Mouse (Mus musculus): ENCODE measurements around the gene Unc13b. TPM values are rescaled to one million over a fixed set of nuclear protein-coding genes. Genes with fewer than 3 reads are reported as not detected.
A peak's percentile ranks its signal among the peaks of the same experiment; 100 is the strongest.

Gene Unc13b
- polyA plus RNA-seq (2015; fragmentation: Nextera tagmentation; extraction: Ambion mirVana), result 15.1 and 15.2 TPM in 2 replicates

GRCm38 (mm10) chr4:43058753-43059654, at the start of gene Unc13b:
Gene Unc13b (plus strand): TSS chr4:43058953.
- Histone ChIP-seq H3K4me2 (peak within 1 kb of the TSS; percentile 75), H3K9me3 (replicated peaks) (no peaks in the 10 kb centered on the region), H3K4me1 (peaks cover 21% of the 10 kb centered on the region), H3K36me3 (ENCODE audit: poor library complexity, severe bottlenecking) (no peaks in the 10 kb centered on the region), H3K27me3 (no peaks in the 10 kb centered on the region), H3K4me3 (peak within 1 kb of the TSS; percentile 79), H3K9ac (peak within 1 kb of the TSS; percentile 84), H3K27ac (peak within 1 kb of the TSS; percentile 85)
- ATAC-seq, result peak; percentile 99
- WGBS, result under 1% methylated on average over 76 of the region's 90 CpGs

GRCm38 (mm10) chr4:43010161-43011038, 48.4 kb upstream of the Unc13b start, which contains the start of gene Fancg:
Gene Fancg (minus strand): TSS chr4:43010506.
- Histone ChIP-seq H3K27me3 (no peaks in the 10 kb centered on the region), H3K36me3 (ENCODE audit: poor library complexity, severe bottlenecking) (peaks cover 11% of the 10 kb centered on the region; the same call in 1 of the 2 replicates), H3K9ac (peak within 1 kb of the TSS; percentile 75), H3K4me3 (peak within 1 kb of the TSS; percentile 66), H3K4me1 (peaks cover 14% of the 10 kb centered on the region), H3K4me2 (peak within 1 kb of the TSS; percentile 85), H3K9me3 (replicated peaks) (no peaks in the 10 kb centered on the region), H3K27ac (peak within 1 kb of the TSS; percentile 59; the same call in 1 of the 2 replicates)
- ATAC-seq, result peak; percentile 95
- WGBS, result under 1% methylated on average over 37 of the region's 37 CpGs

GRCm38 (mm10) chr4:43012091-43012490, 46.7 kb upstream of the Unc13b start:
- no peak for ATAC-seq
- H3K9ac ChIP-seq, result no peak overlapping the region
- no peaks in the 10 kb centered on the region for H3K9me3 ChIP-seq (replicated peaks)
- H3K4me1 ChIP-seq, result peaks cover 14% of the 10 kb centered on the region
- 97% methylated on average over 1 of the region's 1 CpGs for WGBS
- no peaks in the 10 kb centered on the region for H3K27me3 ChIP-seq
- no peak overlapping the region for H3K4me2 ChIP-seq
- no peak overlapping the region for H3K27ac ChIP-seq
- H3K36me3 ChIP-seq (ENCODE audit: poor library complexity, severe bottlenecking), result peaks cover 9% of the 10 kb centered on the region
- H3K4me3 ChIP-seq, result no peak overlapping the region

GRCm38 (mm10) chr4:43018156-43018555, 40.6 kb upstream of the Unc13b start:
- no peaks in the 10 kb centered on the region for H3K9me3 ChIP-seq (replicated peaks)
- no peak for ATAC-seq
- no peak overlapping the region for H3K27ac ChIP-seq
- no peaks in the 10 kb centered on the region for H3K27me3 ChIP-seq
- H3K4me2 ChIP-seq, result no peak overlapping the region
- H3K9ac ChIP-seq, result no peak overlapping the region
- H3K4me1 ChIP-seq, result no peaks in the 10 kb centered on the region
- peaks cover 66% of the 10 kb centered on the region for H3K36me3 ChIP-seq (ENCODE audit: poor library complexity, severe bottlenecking)
- WGBS, result 95% methylated on average over 4 of the region's 4 CpGs
- no peak overlapping the region for H3K4me3 ChIP-seq

DNA sequence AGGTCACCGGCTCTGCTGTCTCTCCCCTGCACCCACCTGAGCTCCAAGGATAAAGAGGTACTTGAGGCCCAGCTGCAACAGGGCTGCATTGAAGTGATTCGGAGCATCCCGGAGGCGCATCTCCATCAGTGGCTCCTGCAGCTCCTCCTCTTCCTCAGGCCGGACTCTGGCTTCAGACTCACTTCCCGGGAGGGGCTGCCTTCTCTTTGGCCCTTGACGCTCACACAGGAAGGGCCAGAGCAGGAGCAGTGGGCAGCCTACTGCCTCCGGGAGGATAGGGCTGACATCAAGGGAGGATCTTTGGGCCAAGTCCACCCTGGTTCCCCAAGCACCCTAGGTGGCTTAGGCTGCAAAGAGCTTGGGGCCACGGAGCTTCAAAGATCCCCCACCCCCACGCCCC, 39.6 kb upstream of the Unc13b start:
- ATAC-seq, result no peak
- Histone ChIP-seq H3K36me3 (ENCODE audit: poor library complexity, severe bottlenecking) (peaks cover 71% of the 10 kb centered on the region), H3K27me3 (no peaks in the 10 kb centered on the region), H3K27ac (no peak overlapping the region), H3K4me2 (no peak overlapping the region), H3K9me3 (replicated peaks) (no peaks in the 10 kb centered on the region), H3K4me3 (no peak overlapping the region), H3K4me1 (peaks cover 5% of the 10 kb centered on the region), H3K9ac (no peak overlapping the region)
- WGBS, result 93% methylated on average over 10 of the region's 10 CpGs

- no peak for ATAC-seq
- Histone ChIP-seq H3K36me3 (ENCODE audit: poor library complexity, severe bottlenecking) (peaks cover 71% of the 10 kb centered on the region), H3K4me1 (peaks cover 12% of the 10 kb centered on the region), H3K27ac (no peak overlapping the region), H3K9me3 (replicated peaks) (no peaks in the 10 kb centered on the region), H3K4me3 (no peak overlapping the region), H3K27me3 (no peaks in the 10 kb centered on the region), H3K4me2 (no peak overlapping the region), H3K9ac (no peak overlapping the region)
- WGBS, result 94% methylated on average over 23 of the region's 23 CpGs
These were observed 38.9 kb upstream of the Unc13b start for GRCm38 (mm10) chr4:43019641-43020465.

DNA sequence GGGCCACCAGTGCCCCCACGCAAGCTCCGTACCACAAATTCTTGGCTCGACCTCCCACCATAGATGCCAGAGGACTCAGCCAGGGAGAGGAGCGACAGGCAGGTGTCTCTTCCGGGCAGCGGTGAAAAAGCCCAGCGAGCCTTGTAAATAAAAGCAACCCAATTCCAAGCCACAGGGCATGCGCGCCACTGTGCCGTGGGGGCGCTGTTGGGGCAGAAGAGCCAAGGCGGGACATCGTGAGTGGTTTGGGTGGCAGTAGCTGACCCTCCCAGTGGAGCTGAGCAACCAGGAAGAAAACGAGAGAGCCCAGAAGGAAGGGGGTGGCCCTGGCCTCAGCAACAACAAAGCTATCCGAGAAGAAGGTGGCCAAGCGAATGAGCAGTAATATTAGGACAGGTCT, 37.9 kb upstream of the Unc13b start:
- Histone ChIP-seq H3K9ac (no peak overlapping the region), H3K4me2 (no peak overlapping the region), H3K4me3 (no peak overlapping the region), H3K4me1 (peaks cover 17% of the 10 kb centered on the region), H3K27me3 (no peaks in the 10 kb centered on the region), H3K9me3 (replicated peaks) (no peaks in the 10 kb centered on the region), H3K27ac (no peak overlapping the region), H3K36me3 (ENCODE audit: poor library complexity, severe bottlenecking) (peaks cover 71% of the 10 kb centered on the region)
- 84% methylated on average over 16 of the region's 16 CpGs for WGBS
- no peak for ATAC-seq

- no peak for ATAC-seq
- H3K9me3 ChIP-seq (replicated peaks), result no peaks in the 10 kb centered on the region
- H3K27ac ChIP-seq, result no peak overlapping the region
- H3K4me1 ChIP-seq, result peaks cover 17% of the 10 kb centered on the region
- no peak overlapping the region for H3K4me2 ChIP-seq
- H3K4me3 ChIP-seq, result no peak overlapping the region
- no peaks in the 10 kb centered on the region for H3K27me3 ChIP-seq
- peaks cover 71% of the 10 kb centered on the region for H3K36me3 ChIP-seq (ENCODE audit: poor library complexity, severe bottlenecking)
- no peak overlapping the region for H3K9ac ChIP-seq
- 68% methylated on average over 17 of the region's 17 CpGs for WGBS
These were observed 37.4 kb upstream of the Unc13b start for GRCm38 (mm10) chr4:43021341-43021740.

GRCm38 (mm10) chr4:43024673-43025072, 34.1 kb upstream of the Unc13b start:
- WGBS, result 81% methylated on average over 14 of the region's 14 CpGs
- ATAC-seq, result no peak

GRCm38 (mm10) chr4:43025084-43025960, 33.4 kb upstream of the Unc13b start, which contains the start of gene Pigo:
Gene Pigo (minus strand): TSS chr4:43025819.
- peak within 1 kb of the TSS; percentile 76 for H3K4me2 ChIP-seq
- ATAC-seq, result peak; percentile 95
- H3K9me3 ChIP-seq (replicated peaks), result no peaks in the 10 kb centered on the region
- H3K4me3 ChIP-seq, result peak within 1 kb of the TSS; percentile 65
- WGBS, result 9% methylated on average over 42 of the region's 42 CpGs
- H3K9ac ChIP-seq, result peak within 1 kb of the TSS; percentile 70
- H3K27ac ChIP-seq, result peak within 1 kb of the TSS; percentile 93
- H3K36me3 ChIP-seq (ENCODE audit: poor library complexity, severe bottlenecking), result peaks cover 68% of the 10 kb centered on the region
- H3K4me1 ChIP-seq, result peaks cover 25% of the 10 kb centered on the region
- no peaks in the 10 kb centered on the region for H3K27me3 ChIP-seq

More at GRCm38 (mm10) chr4:43024673-43025072, 34.1 kb upstream of the Unc13b start:
- Histone ChIP-seq H3K4me2 (peak overlapping the region; percentile 76), H3K27me3 (no peaks in the 10 kb centered on the region), H3K9ac (peak overlapping the region; percentile 70), H3K27ac (peak overlapping the region; percentile 93), H3K9me3 (replicated peaks) (no peaks in the 10 kb centered on the region), H3K4me3 (peak overlapping the region; percentile 65), H3K4me1 (peaks cover 18% of the 10 kb centered on the region), H3K36me3 (ENCODE audit: poor library complexity, severe bottlenecking) (peaks cover 72% of the 10 kb centered on the region)

Data from forebrain, embryonic 13.5 days (tissue).